Mouse (Mus musculus) MEL (cell line): ENCODE data around the gene 6030408B16Rik. TPM values are rescaled to one million over a fixed set of nuclear protein-coding genes. Genes with fewer than 3 reads are reported as not detected.

Source experiments
- DNase-seq: peaks from one replicate; pipeline ENCODE4 v3.0.0; 2011; ENCODE audit warnings: low read depth, low spot score
- H3K27ac ChIP-seq: 2 replicates; pipeline ENCODE4 v1.5.1; 2012; ENCODE audit warnings: low read depth, mild to moderate bottlenecking, control low read depth, low read length, moderate library complexity; ENCODE audit not compliant: control insufficient read depth
- H3K27me3 ChIP-seq, 2 experiments: fragments of 150-350 bp in 1 of 2; sonication (generic) in 1 of 2; 2 replicates each; pipeline ENCODE4 v1.6.1; 2012; ENCODE audit warnings: low read length in 2 of 2, mild to moderate bottlenecking in 2 of 2, improper control_type of control experiment in 1 of 2, moderate library complexity in 1 of 2; ENCODE audit not compliant: insufficient read depth in 2 of 2, control insufficient read depth in 1 of 2
- H3K36me3 ChIP-seq, 2 experiments: 2 replicates each; pipeline ENCODE4 v1.6.1; 2012 to 2014; ENCODE audit warnings: low read length in 2 of 2, improper control_type of control experiment in 1 of 2, inconsistent platforms in 1 of 2, mild to moderate bottlenecking in 1 of 2; ENCODE audit not compliant: insufficient read depth in 2 of 2, control insufficient read depth in 1 of 2
- H3K4me1 ChIP-seq, 2 experiments: fragments of 150-350 bp in 1 of 2; sonication (generic) in 1 of 2; 2 replicates each; pipeline ENCODE4 v1.6.1; 2012; ENCODE audit warnings: low read length in 2 of 2, improper control_type of control experiment in 1 of 2, mild to moderate bottlenecking in 1 of 2; ENCODE audit not compliant: insufficient read depth in 2 of 2, control insufficient read depth in 1 of 2
- H3K4me3 ChIP-seq, 2 experiments: fragments of 150-350 bp in 1 of 2; sonication (generic) in 1 of 2; 2 replicates each; pipeline ENCODE4 v1.5.1; 2012; ENCODE audit warnings: low read depth in 2 of 2, low read length in 2 of 2, mild to moderate bottlenecking in 2 of 2, moderate library complexity in 2 of 2, control low read depth in 1 of 2, improper control_type of control experiment in 1 of 2; ENCODE audit not compliant: control insufficient read depth in 1 of 2, insufficient read depth in 1 of 2
- H3K79me2 ChIP-seq: 2 replicates; pipeline ENCODE4 v1.6.1; 2012; ENCODE audit warnings: mild to moderate bottlenecking, low read length, moderate library complexity; ENCODE audit not compliant: control insufficient read depth, poor library complexity, insufficient read depth
- H3K9ac ChIP-seq: 2 replicates; pipeline ENCODE4 v1.6.1; 2012; ENCODE audit warnings: low read depth, mild to moderate bottlenecking, control low read depth, low read length, moderate library complexity; ENCODE audit not compliant: control insufficient read depth, poor library complexity, severe bottlenecking
- H3K9me3 ChIP-seq: fragments of 150-350 bp; sonication (generic); replicated peaks from 2 replicates; pipeline ENCODE4 v1.6.1; 2012; ENCODE audit warnings: mild to moderate bottlenecking, low read length, improper control_type of control experiment, moderate library complexity; ENCODE audit not compliant: insufficient read depth
- BHLHE40 ChIP-seq: IDR thresholded peaks from 2 replicates; pipeline ENCODE4 v1.6.1; 2012; ENCODE audit warnings: low read depth, mild to moderate bottlenecking, inconsistent platforms, low read length, improper control_type of control experiment, borderline replicate concordance
- CHD2 ChIP-seq: IDR thresholded peaks from 2 replicates; pipeline ENCODE4 v1.6.1; 2011; ENCODE audit warnings: low read length, improper control_type of control experiment
- E2F4 ChIP-seq: IDR thresholded peaks from 2 replicates; pipeline ENCODE4 v1.6.1; 2011; ENCODE audit warnings: low read depth, low read length, improper control_type of control experiment, borderline replicate concordance
- EP300 ChIP-seq, 2 experiments: IDR thresholded peaks; 2 replicates each; pipeline ENCODE4 v1.6.1; 2011; ENCODE audit warnings: improper control_type of control experiment in 2 of 2, low read length in 2 of 2, low read depth in 1 of 2, mild to moderate bottlenecking in 1 of 2
- ETS1 ChIP-seq: IDR thresholded peaks from 2 replicates; pipeline ENCODE4 v1.6.1; 2012; ENCODE audit warnings: low read depth, mild to moderate bottlenecking, inconsistent platforms, low read length, improper control_type of control experiment, moderate library complexity
- GATA1 ChIP-seq: IDR thresholded peaks from 2 replicates; pipeline ENCODE4 v1.6.1; 2011; ENCODE audit warnings: low read depth, low read length, improper control_type of control experiment
- HCFC1 ChIP-seq: IDR thresholded peaks from 2 replicates; pipeline ENCODE4 v1.6.1; 2012; ENCODE audit warnings: low read depth, mild to moderate bottlenecking, inconsistent platforms, low read length, improper control_type of control experiment, moderate library complexity
- JUND ChIP-seq: IDR thresholded peaks from 2 replicates; pipeline ENCODE4 v1.6.1; 2011; ENCODE audit warnings: low read depth, mild to moderate bottlenecking, improper control_type of control experiment, low read length
- KAT2A ChIP-seq: conservative IDR thresholded peaks from 2 replicates; pipeline ENCODE4 v1.6.1; 2012; ENCODE audit warnings: low read depth, low read length, improper control_type of control experiment, inconsistent platforms
- MAFK ChIP-seq: IDR thresholded peaks from 2 replicates; pipeline ENCODE4 v1.6.1; 2011; ENCODE audit warnings: low read depth, mild to moderate bottlenecking, low read length, improper control_type of control experiment, borderline replicate concordance
- MAZ ChIP-seq: IDR thresholded peaks from 2 replicates; pipeline ENCODE4 v1.6.1; 2012; ENCODE audit warnings: low read depth, mild to moderate bottlenecking, inconsistent platforms, low read length, improper control_type of control experiment
- MEF2A ChIP-seq: IDR thresholded peaks from 2 replicates; pipeline ENCODE4 v1.6.1; 2014; ENCODE audit warnings: low read depth, mild to moderate bottlenecking, inconsistent platforms, low read length, improper control_type of control experiment; ENCODE audit not compliant: poor library complexity, insufficient replicate concordance, severe bottlenecking; ENCODE audit errors: extremely low read depth
- MYB ChIP-seq: IDR thresholded peaks from 2 replicates; pipeline ENCODE4 v1.6.1; 2011; ENCODE audit warnings: mild to moderate bottlenecking, low read depth, low read length, improper control_type of control experiment
- NRF1 ChIP-seq: IDR thresholded peaks from 2 replicates; pipeline ENCODE4 v1.6.1; 2014; ENCODE audit warnings: low read depth, mild to moderate bottlenecking, inconsistent platforms, low read length, improper control_type of control experiment, moderate library complexity; ENCODE audit not compliant: poor library complexity, insufficient read depth, severe bottlenecking
- POLR2A ChIP-seq, 2 experiments: IDR thresholded peaks; 2 replicates each; pipeline ENCODE4 v1.6.1; 2011 to 2012; ENCODE audit warnings: low read length in 2 of 2, mild to moderate bottlenecking in 2 of 2, control low read depth in 1 of 2, improper control_type of control experiment in 1 of 2, low read depth in 1 of 2, moderate library complexity in 1 of 2; ENCODE audit not compliant: control insufficient read depth in 1 of 2, insufficient read depth in 1 of 2, poor library complexity in 1 of 2
- POLR2AphosphoS2 ChIP-seq: IDR thresholded peaks from 2 replicates; pipeline ENCODE4 v1.6.1; 2011; ENCODE audit warnings: low read length, improper control_type of control experiment
- POLR2AphosphoS5 ChIP-seq: IDR thresholded peaks from 2 replicates; pipeline ENCODE4 v1.6.1; 2012; ENCODE audit warnings: low read depth, borderline replicate concordance, mild to moderate bottlenecking, inconsistent platforms, low read length, moderate library complexity, mixed read lengths
- RAD21 ChIP-seq: IDR thresholded peaks from 2 replicates; pipeline ENCODE4 v1.6.1; 2011; ENCODE audit warnings: mild to moderate bottlenecking, low read depth, low read length, improper control_type of control experiment
- RCOR1 ChIP-seq: IDR thresholded peaks from 2 replicates; pipeline ENCODE4 v1.6.1; 2012; ENCODE audit warnings: low read depth, mild to moderate bottlenecking, inconsistent platforms, low read length, improper control_type of control experiment
- SIN3A ChIP-seq: IDR thresholded peaks from 2 replicates; pipeline ENCODE4 v1.6.1; 2012; ENCODE audit warnings: low read length, improper control_type of control experiment, inconsistent platforms
- SMC3 ChIP-seq: IDR thresholded peaks from 2 replicates; pipeline ENCODE4 v1.6.1; 2011; ENCODE audit warnings: low read depth, low read length, improper control_type of control experiment
- TAL1 ChIP-seq: IDR thresholded peaks from 2 replicates; pipeline ENCODE4 v1.6.1; 2012; ENCODE audit warnings: mild to moderate bottlenecking, inconsistent platforms, low read length, moderate library complexity, mixed read lengths
- TBP ChIP-seq: IDR thresholded peaks from 2 replicates; pipeline ENCODE4 v1.8.0; 2011; ENCODE audit warnings: low read depth, low read length, improper control_type of control experiment
- TCF12 ChIP-seq: IDR thresholded peaks from 2 replicates; pipeline ENCODE4 v1.6.1; 2014; ENCODE audit warnings: low read depth, mild to moderate bottlenecking, inconsistent platforms, low read length, improper control_type of control experiment, moderate library complexity
- UBTF ChIP-seq: IDR thresholded peaks from 2 replicates; pipeline ENCODE4 v1.6.1; 2012; ENCODE audit warnings: low read depth, mild to moderate bottlenecking, inconsistent platforms, low read length, improper control_type of control experiment, moderate library complexity, borderline replicate concordance; ENCODE audit not compliant: insufficient read depth
- USF1 ChIP-seq: IDR thresholded peaks from 2 replicates; pipeline ENCODE4 v1.6.1; 2014; ENCODE audit warnings: low read depth, mild to moderate bottlenecking, inconsistent platforms, low read length, improper control_type of control experiment, moderate library complexity
- USF2 ChIP-seq, 2 experiments: IDR thresholded peaks; 2 replicates each; pipeline ENCODE4 v1.6.1; 2011 to 2012; ENCODE audit warnings: improper control_type of control experiment in 2 of 2, low read length in 2 of 2, borderline replicate concordance in 1 of 2, inconsistent platforms in 1 of 2, low read depth in 1 of 2, mild to moderate bottlenecking in 1 of 2; ENCODE audit not compliant: insufficient read depth in 1 of 2
- ZC3H11A ChIP-seq: IDR thresholded peaks from 2 replicates; pipeline ENCODE4 v1.6.1; 2012; ENCODE audit warnings: low read depth, mild to moderate bottlenecking, inconsistent platforms, low read length, improper control_type of control experiment
- ZNF384 ChIP-seq: IDR thresholded peaks from 2 replicates; pipeline ENCODE4 v1.6.1; 2012; ENCODE audit warnings: low read depth, mild to moderate bottlenecking, inconsistent platforms, low read length, improper control_type of control experiment
- polyA plus RNA-seq, 2 experiments: library from polyadenylated mRNA; stranded (reverse) in 1 of 2; unstranded in 1 of 2; fragments of >175 nt in 1 of 2; fragments of >200 nt in 1 of 2; gene quantifications; 2 replicates each; pipeline versions ENCODE4 v1.2.1 to v1.2.4; 2012; ENCODE audit warnings: low replicate concordance in 2 of 2, low read depth in 1 of 2; ENCODE audit not compliant: insufficient read length in 2 of 2, insufficient read depth in 1 of 2, missing spikeins in 1 of 2
- total RNA-seq: library from RNA; depleted of rRNA; stranded (reverse); fragments of 300-350 nt; gene quantifications from 2 replicates; pipeline ENCODE4 v1.2.3, GENCODE M21; 2012

Gene 6030408B16Rik
- total and polyA plus RNA-seq, 3 experiments = 0.12 to 0.18 TPM; not detected in 1

- Histone ChIP-seq H3K27me3 (no peaks in the 10 kb centered on the region), H3K4me1 (peaks cover 0 to 17% of the 10 kb centered on the region in 2 experiments; a peak in 3 of 4 replicates)
- peak; percentile 80 for DNase-seq
- no peak for TF ChIP-seq E2F4
- no peak for TF ChIP-seq SMC3
- no peak for TF ChIP-seq USF1
- 0 out of 2 replicates have a peak, but pooled peaks have one; percentile 25 for TF ChIP-seq BHLHE40
- peak; percentile 76 for TF ChIP-seq TAL1
- no peak for TF ChIP-seq MEF2A
- TF ChIP-seq SIN3A = no peak
- TF ChIP-seq POLR2A (IDR thresholded peaks at IDR 0.05; ENCODE audit: control insufficient read depth in 1 of 2, insufficient read depth in 1 of 2, low read depth in 1 of 2, low read length in 2 of 2, poor library complexity in 1 of 2) = no peak
- no peak for TF ChIP-seq MAZ
- TF ChIP-seq MYB = no peak
- TF ChIP-seq ZNF384 = no peak
- peak; percentile 48 for TF ChIP-seq ETS1
- no peak for TF ChIP-seq KAT2A
- no peak for TF ChIP-seq NRF1
- peak; percentile 76; the same call in 1 of the 2 replicates for TF ChIP-seq JUND
- TF ChIP-seq RCOR1 = peak; percentile 34; the same call in 1 of the 2 replicates
- TF ChIP-seq POLR2AphosphoS5 = no peak
- no peak for TF ChIP-seq POLR2AphosphoS2
- TF ChIP-seq ZC3H11A = no peak
- TF ChIP-seq TBP = no peak
- TF ChIP-seq UBTF = no peak
- no peak for TF ChIP-seq RAD21
- peak; percentile 59 to 73 for TF ChIP-seq EP300 (IDR thresholded peaks at IDR 0.05; ENCODE audit: low read depth in 1 of 2, low read length in 2 of 2)
- no peak for TF ChIP-seq USF2 (IDR thresholded peaks at IDR 0.05; ENCODE audit: borderline replicate concordance in 1 of 2, insufficient read depth in 1 of 2, low read depth in 1 of 2, low read length in 2 of 2)
- no peak for TF ChIP-seq CHD2
- TF ChIP-seq MAFK = no peak
- peak; percentile 54; the same call in 1 of the 2 replicates for TF ChIP-seq TCF12
- TF ChIP-seq GATA1 = peak; percentile 50
- TF ChIP-seq HCFC1 = no peak
- TF ChIP-seq, all 39 proteins: peak for 8
- Histone ChIP-seq H3K9ac (peak overlapping the region; percentile 24), H3K36me3 (no peaks in the 10 kb centered on the region; a peak in 1 of 4 replicates), H3K9me3 (no peaks in the 10 kb centered on the region), H3K27ac (0 out of 2 replicates have a peak overlapping the region, but pooled peaks have one; percentile 22), H3K79me2 (no peaks in the 10 kb centered on the region), H3K4me3 (peak overlapping the region; percentile 32 to 47; a peak in 3 of 4 replicates)
These were observed 43.6 kb downstream of the 6030408B16Rik start for GRCm38 (mm10) chr15:101336474-101337174.
